Mouse (Mus musculus) CD4-positive, CD25-positive, alpha-beta regulatory T cell, adult 9 weeks (primary cell): ENCODE measurements around the gene Pomp. TPM values are rescaled to one million over a fixed set of nuclear protein-coding genes. Genes with fewer than 3 reads are reported as not detected.

Source experiments
- polyA plus RNA-seq: library from polyadenylated mRNA; unstranded; fragments of 100-300 nt; shearing (Covaris generic); gene quantifications from one replicate; pipeline ENCODE4 v1.2.1, GENCODE M21; 2017

Pomp gene
- 490 TPM for polyA plus RNA-seq

DNA sequence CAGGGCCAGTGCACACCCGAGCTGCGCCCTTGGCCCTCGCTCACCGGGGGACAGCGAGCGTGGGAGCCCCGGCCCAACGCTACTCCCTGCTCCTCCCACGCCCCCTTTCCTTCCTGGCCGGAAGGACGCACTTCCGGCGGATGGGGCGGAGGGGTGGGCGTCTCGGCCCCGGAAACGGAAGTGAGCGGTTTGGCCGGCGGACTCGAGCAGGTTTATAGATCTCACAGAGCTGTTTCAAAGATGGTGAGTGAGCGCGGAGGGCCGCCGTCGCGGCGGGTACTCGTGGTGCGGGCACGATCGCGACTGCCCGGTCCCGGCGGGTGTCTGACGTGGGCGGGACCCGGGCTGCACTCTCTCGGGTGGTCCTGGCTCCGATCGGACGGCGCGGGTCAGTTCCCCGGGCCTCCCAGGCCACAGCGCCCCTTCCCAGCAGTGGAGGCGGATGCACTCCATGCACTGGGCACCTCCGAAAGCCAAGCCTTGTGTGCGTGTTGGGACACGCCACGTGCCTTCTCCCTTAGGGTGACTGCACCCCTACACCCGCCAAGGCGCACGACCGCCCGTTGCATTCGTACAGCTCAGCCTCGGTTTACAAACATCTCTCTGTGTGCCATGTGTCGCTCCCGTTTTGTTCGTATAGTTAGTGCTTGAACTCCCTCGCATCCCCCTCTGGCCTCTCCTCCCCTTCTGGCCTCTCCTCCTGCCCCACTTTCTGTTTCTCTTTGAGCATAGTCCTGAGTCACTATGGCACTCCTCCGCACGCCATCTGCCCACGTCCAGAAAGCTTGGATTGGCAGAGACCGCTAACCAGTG, at the start of gene Pomp:
TSS of gene Pomp (plus strand) at position 13 of the 813 bp plus-strand sequence.

GRCm38 (mm10) chr5:147894455-147895076, 34.3 kb downstream of the Pomp start, which contains the start of gene Slc46a3:
Gene Slc46a3 (minus strand): TSS chr5:147894815.

Other genes starting within 250 kb of the Pomp start
- not detected for gene Flt1, start 134.4 kb upstream of the Pomp start, polyA plus RNA-seq
- 30.0 TPM for gene Slc46a3, start 34.4 kb downstream of the Pomp start, polyA plus RNA-seq
- 3.8 TPM for gene Mtus2, start 96.9 kb downstream of the Pomp start, polyA plus RNA-seq